9 mouse cellular contexts compared by ENCODE assay signal in the genomic region with DNA sequence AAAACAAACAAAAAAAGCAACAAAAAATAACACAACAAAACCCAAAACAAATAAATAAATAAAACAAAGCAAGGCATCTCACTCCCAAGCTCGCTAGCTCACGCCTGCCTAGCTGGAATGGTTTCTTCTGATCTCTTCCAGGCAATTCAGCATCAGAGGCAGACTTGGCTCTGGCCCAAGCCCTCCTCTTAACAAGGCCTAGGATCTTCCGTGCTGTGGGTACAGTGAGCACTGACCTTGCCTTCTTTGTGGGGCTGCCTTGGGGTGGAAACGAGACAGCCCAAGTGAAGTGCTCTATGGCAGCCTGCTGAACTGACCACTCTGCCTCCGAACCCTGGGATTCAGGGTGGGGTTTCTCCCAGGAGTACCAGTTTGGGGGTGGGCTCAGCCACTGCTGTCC. TPM values are rescaled to one million over a fixed set of nuclear protein-coding genes. Genes with fewer than 3 reads are reported as not detected.
A peak's percentile ranks its signal among the peaks of the same experiment; 100 is the strongest.
DNase-seq lines count a peak whose midpoint lies in the region; TF ChIP-seq lines count a peak whose summit lies in the region.
"Had no signal": no experiment of that assay in that cellular context is flagged by ENCODE, and none has a peak within 500 bp of the region (broad histone marks: within the 10 kb centered on the region; RNA-seq: fewer than 3 reads in every experiment).

No protein-coding gene starts in this region.

- H3K4me3 ChIP-seq in limb, embryonic 10.5 days, result peak overlapping the region; percentile 18; the same call in 1 of the 2 replicates
- no peak overlapping the region; the same call in 1 of the 2 replicates for H3K4me3 ChIP-seq in olfactory bulb, adult 2 months (ENCODE audit: insufficient read depth, low read depth, low read length)
- H3K4me3 ChIP-seq in thymus, adult 2 months (ENCODE audit: control insufficient read depth, insufficient read depth, low read length), result no peak overlapping the region

- H3K36me3 ChIP-seq in limb, embryonic 10.5 days, result no peaks in the 10 kb centered on the region
- no peaks in the 10 kb centered on the region for H3K36me3 ChIP-seq in thymus, adult 2 months (ENCODE audit: control insufficient read depth, insufficient read depth, low read length)

- no peak for TF ChIP-seq POLR2A in olfactory bulb, adult 2 months (IDR thresholded peaks at IDR 0.05; ENCODE audit: insufficient read depth, low read depth, low read length)
- no peak for TF ChIP-seq POLR2A in thymus, adult 2 months (IDR thresholded peaks at IDR 0.05; ENCODE audit: control insufficient read depth, extremely low read depth, insufficient read depth, low read length, poor library complexity)

- peak overlapping the region; percentile 84 for H3K27ac ChIP-seq in limb, embryonic 10.5 days
- H3K27ac ChIP-seq in olfactory bulb, adult 2 months (ENCODE audit: insufficient read depth, low read depth, low read length), result peak overlapping the region; percentile 91
- H3K27ac ChIP-seq in thymus, adult 2 months (ENCODE audit: control insufficient read depth, insufficient read depth, low read length), result no peak overlapping the region

- H3K27me3 ChIP-seq in limb, embryonic 10.5 days (ENCODE audit: low read depth, poor library complexity, severe bottlenecking), result no peaks in the 10 kb centered on the region
- H3K27me3 ChIP-seq in thymus, adult 2 months (ENCODE audit: control insufficient read depth, insufficient read depth, low read length), result no peaks in the 10 kb centered on the region

- peaks cover 82% of the 10 kb centered on the region for H3K4me1 ChIP-seq in limb, embryonic 10.5 days
- peaks cover 67% of the 10 kb centered on the region for H3K4me1 ChIP-seq in olfactory bulb, adult 2 months (ENCODE audit: control insufficient read depth, insufficient read depth, low read length)
- peaks cover 17% of the 10 kb centered on the region for H3K4me1 ChIP-seq in thymus, adult 2 months (replicated peaks; ENCODE audit: control insufficient read depth, insufficient read depth, low read length)

- TF ChIP-seq CTCF in olfactory bulb, adult 2 months (IDR thresholded peaks at IDR 0.05; ENCODE audit: insufficient read depth, low read depth, low read length), result no peak
- TF ChIP-seq CTCF in thymus, adult 2 months (IDR thresholded peaks at IDR 0.05; ENCODE audit: borderline replicate concordance, control insufficient read depth, extremely low read depth, insufficient read depth, low read length, poor library complexity), result no peak

- H3K9me3 ChIP-seq in limb, embryonic 10.5 days (replicated peaks), result no peaks in the 10 kb centered on the region

- DNase-seq in cerebellum, adult 18-20 months, result peak; percentile 36 to 39
- no peak for DNase-seq in cerebellum, adult 11-12 months
- DNase-seq in cerebellum, postnatal 36 days, result peak; percentile 37 to 44
- DNase-seq in gastrocnemius, postnatal 25 days, result peak; percentile 60
- peak; percentile 47 for DNase-seq in kidney, adult 11 months
- DNase-seq in limb, embryonic 10.5 days (ENCODE audit: low spot score), result no peak
- DNase-seq in thymus, adult 2 months, result no peak

- WGBS in limb, embryonic 10.5 days, result 50% methylated on average over 5 of the region's 5 CpGs
- WGBS in olfactory bulb, adult 2 months, result 16% methylated on average over 5 of the region's 5 CpGs
- WGBS in thymus, adult 2 months, result 72% methylated on average over 5 of the region's 5 CpGs

RNA-seq across cellular contexts. Expression of gene Cstad, which starts 52.0 kb away (rescaled TPM):
- 1 to 10 TPM; 2.3 TPM for total RNA-seq in gastrocnemius, postnatal 25 days (2021)
- polyA plus RNA-seq in limb, embryonic 10.5 days (2016; fragmentation: Nextera tagmentation; extraction: Ambion mirVana), result 0.55 and 0.95 TPM in 2 replicates
- not detected in 2 replicates for polyA plus RNA-seq in olfactory bulb, adult 2 months (2012; ENCODE audit: insufficient read depth, insufficient read length, low replicate concordance, missing spikeins)
- 1.7 and 2.9 TPM in 2 replicates for polyA plus RNA-seq in thymus, adult 2 months (2012; rRNA removed)
- polyA plus RNA-seq: liver, embryonic 16.5 days had no signal

Comparison
In these comparisons a context has a peak if more than half of its experiments do, and no peak if none do; other contexts are left out.
1. DNase-seq: peak in cerebellum, adult 18-20 months (2 of 2), cerebellum, postnatal 36 days (2 of 2), gastrocnemius, postnatal 25 days (single experiment) and kidney, adult 11 months (single experiment); none in cerebellum, adult 11-12 months (single experiment), limb, embryonic 10.5 days (single experiment) and thymus, adult 2 months (single experiment).